Mouse (Mus musculus) midbrain, embryonic 13.5 days (tissue): Measurements from ENCODE around the gene Ppp6r1. TPM values are rescaled to one million over a fixed set of nuclear protein-coding genes. Genes with fewer than 3 reads are reported as not detected.

Experiments used
- ATAC-seq: fragments of 200-750 bp; cut with Nextera tagmentation; 2 replicates; pipeline ENCODE4 v1.8.0; 2017; ENCODE audit warnings: mild to moderate bottlenecking, moderate TSS enrichment, moderate library complexity
- H3K27ac ChIP-seq: fragments of 300-500 bp; sonication (generic); 2 replicates; pipeline ENCODE4 v1.5.1; 2015; ENCODE audit warnings: inconsistent platforms, mild to moderate bottlenecking, moderate library complexity
- H3K27me3 ChIP-seq: fragments of 300-500 bp; sonication (generic); 2 replicates; pipeline ENCODE4 v1.6.1; 2015; ENCODE audit warnings: mild to moderate bottlenecking, inconsistent platforms
- H3K36me3 ChIP-seq: fragments of 300-500 bp; sonication (generic); 2 replicates; pipeline ENCODE4 v1.6.1; 2015; ENCODE audit warnings: mild to moderate bottlenecking, inconsistent platforms
- H3K4me1 ChIP-seq: fragments of 300-500 bp; sonication (generic); replicated peaks from 2 replicates; pipeline ENCODE4 v1.6.1; 2015; ENCODE audit warnings: inconsistent platforms
- H3K4me2 ChIP-seq: fragments of 300-500 bp; sonication (generic); replicated peaks from 2 replicates; pipeline ENCODE4 v1.6.1; 2015; ENCODE audit warnings: moderate library complexity, mild to moderate bottlenecking, inconsistent platforms
- H3K4me3 ChIP-seq: fragments of 300-500 bp; sonication (generic); replicated peaks from 2 replicates; pipeline ENCODE4 v1.5.1; 2015; ENCODE audit warnings: mild to moderate bottlenecking, inconsistent platforms
- H3K9ac ChIP-seq: fragments of 300-500 bp; sonication (generic); replicated peaks from 2 replicates; pipeline ENCODE4 v1.6.1; 2015; ENCODE audit warnings: mild to moderate bottlenecking, inconsistent platforms
- H3K9me3 ChIP-seq: fragments of 300-500 bp; sonication (generic); 2 replicates; pipeline ENCODE4 v1.6.1; 2016; ENCODE audit warnings: mild to moderate bottlenecking, inconsistent platforms
- WGBS: fragments of 180-500 bp; shearing (Covaris S2); methylation state at CpG from one replicate; pipeline ENCODE4 v1.1.7; 2015; 5-methylcytosine and 5-hydroxymethylcytosine counted together
- polyA plus RNA-seq: library from polyadenylated mRNA; unstranded; fragments of >200 nt; fragmentation: Nextera tagmentation; extraction: Ambion mirVana; gene quantifications from 2 replicates; pipeline ENCODE4 v1.2.1, GENCODE M21; 2015

The Ppp6r1 gene
- polyA plus RNA-seq, 1 experiment from 2014 or later, result 11.4 TPM

DNA sequence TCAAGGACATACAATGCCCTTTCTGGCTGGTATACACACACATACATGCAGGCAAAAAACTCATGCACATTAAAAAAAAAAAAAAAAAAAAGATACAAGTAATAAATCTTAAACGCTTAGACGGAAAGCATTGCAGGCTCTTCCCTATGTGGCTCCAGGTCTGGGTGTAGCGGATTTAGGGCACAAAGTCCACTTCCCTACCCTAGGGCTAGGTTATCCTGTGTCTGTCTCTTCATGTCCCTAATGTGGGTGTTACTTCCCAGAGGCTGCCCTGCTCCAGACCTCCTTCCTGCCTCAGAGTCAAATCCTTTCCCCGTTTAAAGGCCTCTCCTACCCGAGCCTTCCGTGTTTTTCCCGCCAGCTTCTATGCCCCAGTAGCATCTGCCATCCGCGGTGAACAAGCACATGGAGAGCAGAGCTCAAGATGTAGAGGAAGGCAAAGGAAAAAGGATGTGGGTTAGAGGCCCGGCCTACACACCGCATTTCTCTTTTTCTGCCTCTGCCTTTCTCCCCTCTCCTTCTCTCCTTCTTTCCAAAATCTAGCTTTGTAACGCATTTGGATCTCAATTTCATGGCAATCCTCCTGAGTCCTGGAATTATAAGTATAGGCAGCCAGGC is 15.4 kb upstream of the Ppp6r1 start:
- WGBS, result 94% methylated on average over 12 of the region's 12 CpGs
- Histone ChIP-seq H3K4me3 (no peak overlapping the region), H3K4me2 (no peak overlapping the region), H3K36me3 (peaks cover 74% of the 10 kb centered on the region), H3K9ac (no peak overlapping the region; the same call in 1 of the 2 replicates), H3K27ac (no peak overlapping the region), H3K9me3 (no peaks in the 10 kb centered on the region), H3K4me1 (no peaks in the 10 kb centered on the region), H3K27me3 (no peaks in the 10 kb centered on the region)
- ATAC-seq, result no peak

GRCm38 (mm10) chr7:4671956-4672355 is 13.1 kb upstream of the Ppp6r1 start:
- peaks cover 82% of the 10 kb centered on the region for H3K36me3 ChIP-seq
- H3K4me1 ChIP-seq, result no peaks in the 10 kb centered on the region
- H3K27ac ChIP-seq, result no peak overlapping the region
- no peak overlapping the region for H3K9ac ChIP-seq
- H3K4me3 ChIP-seq, result no peak overlapping the region
- no peaks in the 10 kb centered on the region for H3K9me3 ChIP-seq
- WGBS, result 79% methylated on average over 4 of the region's 4 CpGs
- no peak overlapping the region for H3K4me2 ChIP-seq
- no peaks in the 10 kb centered on the region for H3K27me3 ChIP-seq
- ATAC-seq, result no peak

GRCm38 (mm10) chr7:4670655-4671255 is 11.9 kb upstream of the Ppp6r1 start:
- Histone ChIP-seq H3K4me1 (no peaks in the 10 kb centered on the region), H3K36me3 (peaks cover 86% of the 10 kb centered on the region), H3K27ac (no peak overlapping the region), H3K9me3 (no peaks in the 10 kb centered on the region), H3K9ac (no peak overlapping the region), H3K27me3 (no peaks in the 10 kb centered on the region), H3K4me3 (no peak overlapping the region), H3K4me2 (no peak overlapping the region)
- no peak for ATAC-seq
- WGBS, result 91% methylated on average over 8 of the region's 8 CpGs

- WGBS, result 97% methylated on average over 9 of the region's 9 CpGs
- H3K9me3 ChIP-seq, result no peaks in the 10 kb centered on the region
- no peak for ATAC-seq
- H3K4me2 ChIP-seq, result no peak overlapping the region
- H3K27me3 ChIP-seq, result no peaks in the 10 kb centered on the region
- H3K36me3 ChIP-seq, result peaks cover 78% of the 10 kb centered on the region
- H3K9ac ChIP-seq, result no peak overlapping the region
- H3K4me3 ChIP-seq, result no peak overlapping the region
- no peak overlapping the region for H3K27ac ChIP-seq
- H3K4me1 ChIP-seq, result no peaks in the 10 kb centered on the region
These were observed 10.3 kb upstream of the Ppp6r1 start for GRCm38 (mm10) chr7:4669156-4669555.

DNA sequence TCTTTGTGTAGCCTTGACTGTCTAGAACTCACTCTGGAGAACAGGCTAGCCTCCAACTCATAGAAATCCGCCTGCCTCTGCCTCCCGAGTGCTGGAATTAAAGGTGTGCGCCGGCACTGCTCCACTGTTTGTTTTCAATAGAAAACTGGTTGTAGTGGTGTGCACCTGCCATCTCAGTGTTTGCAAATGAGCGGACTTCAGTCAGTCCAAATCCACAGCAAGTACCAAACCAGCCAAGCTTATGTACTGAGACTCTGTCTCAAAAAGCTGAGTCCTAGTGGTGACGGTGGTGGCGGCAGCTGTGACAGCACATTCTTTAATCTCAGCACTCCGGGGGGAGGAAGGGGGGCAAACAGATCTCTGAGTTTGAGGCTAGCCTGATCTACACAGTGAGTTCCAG is 9.7 kb upstream of the Ppp6r1 start:
- H3K27me3 ChIP-seq, result no peaks in the 10 kb centered on the region
- WGBS, result 92% methylated on average over 8 of the region's 8 CpGs

DNA sequence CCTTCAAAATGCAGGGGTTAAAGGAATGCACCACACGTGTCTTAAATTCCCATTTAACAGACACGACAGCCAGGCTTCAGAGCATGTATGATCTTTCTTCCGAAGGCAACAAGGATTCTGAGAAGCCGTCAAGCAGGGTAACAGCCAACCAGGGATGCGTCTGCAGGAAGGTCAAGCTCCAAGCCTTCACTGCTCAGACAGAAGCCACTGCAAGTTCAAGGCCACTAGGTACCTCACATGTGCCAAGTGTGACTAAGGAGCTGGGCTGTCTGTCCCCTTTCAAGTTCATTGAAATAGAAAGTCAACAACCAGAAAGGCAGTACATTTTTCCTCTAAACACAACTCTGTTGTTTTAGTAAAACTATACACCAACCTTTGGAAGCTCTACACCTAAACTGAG is 8.1 kb upstream of the Ppp6r1 start:
- WGBS, result 96% methylated on average over 5 of the region's 5 CpGs
- no peaks in the 10 kb centered on the region for H3K4me1 ChIP-seq
- H3K36me3 ChIP-seq, result peaks cover 78% of the 10 kb centered on the region
- no peak overlapping the region for H3K4me3 ChIP-seq
- H3K27ac ChIP-seq, result no peak overlapping the region
- H3K9me3 ChIP-seq, result no peaks in the 10 kb centered on the region
- no peak for ATAC-seq
- no peak overlapping the region for H3K9ac ChIP-seq
- no peak overlapping the region for H3K4me2 ChIP-seq
- no peaks in the 10 kb centered on the region for H3K27me3 ChIP-seq

More for the DNA sequence above, 9.7 kb upstream of the Ppp6r1 start:
- Histone ChIP-seq H3K4me2 (no peak overlapping the region), H3K9ac (no peak overlapping the region), H3K4me1 (no peaks in the 10 kb centered on the region), H3K4me3 (no peak overlapping the region), H3K27ac (no peak overlapping the region), H3K9me3 (no peaks in the 10 kb centered on the region), H3K36me3 (peaks cover 77% of the 10 kb centered on the region)
- no peak for ATAC-seq

DNA sequence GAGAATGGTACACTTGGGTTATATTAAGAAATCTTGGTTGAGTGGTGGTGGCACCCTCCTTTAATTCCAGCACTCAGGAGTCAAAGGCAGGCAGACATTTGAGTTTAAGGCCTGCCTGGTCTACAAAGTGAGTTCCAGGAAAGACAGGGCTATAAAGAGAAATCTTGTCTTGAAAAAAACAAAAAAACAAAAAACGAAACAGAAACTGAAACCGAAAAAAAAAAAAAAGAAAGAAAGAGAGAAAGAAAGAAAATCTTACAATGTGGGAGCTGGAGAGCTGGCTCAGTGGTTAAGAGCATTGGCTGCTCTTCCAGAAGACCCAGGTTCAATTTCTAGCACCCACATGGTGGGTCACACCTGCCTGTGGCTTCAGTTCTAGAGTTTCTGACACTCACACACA is 4.9 kb upstream of the Ppp6r1 start:
- no peak for ATAC-seq
- peaks cover 15% of the 10 kb centered on the region for H3K4me1 ChIP-seq
- no peak overlapping the region for H3K4me3 ChIP-seq
- H3K9ac ChIP-seq, result no peak overlapping the region
- no peak overlapping the region for H3K27ac ChIP-seq
- H3K9me3 ChIP-seq, result no peaks in the 10 kb centered on the region
- H3K27me3 ChIP-seq, result no peaks in the 10 kb centered on the region
- WGBS, result 84% methylated on average over 2 of the region's 2 CpGs
- H3K4me2 ChIP-seq, result no peak overlapping the region
- H3K36me3 ChIP-seq, result peaks cover 50% of the 10 kb centered on the region

DNA sequence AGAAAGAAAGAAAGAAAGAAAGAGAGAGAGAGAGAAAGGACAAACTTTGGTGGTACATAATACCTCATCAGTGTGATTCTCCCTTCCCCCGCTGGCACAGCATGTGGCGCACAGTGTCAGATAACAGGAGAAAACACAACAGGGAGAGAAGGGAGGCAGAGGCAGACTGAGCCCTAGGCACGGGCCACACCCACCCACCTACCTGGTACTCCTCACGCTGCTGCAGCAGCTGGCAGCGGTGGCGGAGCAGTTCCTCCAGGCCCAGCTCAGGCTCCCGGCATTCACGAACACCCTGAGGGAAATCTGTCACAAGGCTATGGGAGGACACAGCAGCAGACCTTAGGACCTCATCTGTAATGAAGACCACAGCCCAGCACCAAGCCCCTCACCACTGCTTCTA is 4.4 kb upstream of the Ppp6r1 start:
- ATAC-seq, result no peak
- Histone ChIP-seq H3K27ac (no peak overlapping the region), H3K4me2 (no peak overlapping the region), H3K9ac (no peak overlapping the region), H3K36me3 (peaks cover 44% of the 10 kb centered on the region), H3K27me3 (no peaks in the 10 kb centered on the region), H3K4me3 (no peak overlapping the region), H3K9me3 (no peaks in the 10 kb centered on the region), H3K4me1 (peaks cover 15% of the 10 kb centered on the region)
- 78% methylated on average over 8 of the region's 8 CpGs for WGBS

DNA sequence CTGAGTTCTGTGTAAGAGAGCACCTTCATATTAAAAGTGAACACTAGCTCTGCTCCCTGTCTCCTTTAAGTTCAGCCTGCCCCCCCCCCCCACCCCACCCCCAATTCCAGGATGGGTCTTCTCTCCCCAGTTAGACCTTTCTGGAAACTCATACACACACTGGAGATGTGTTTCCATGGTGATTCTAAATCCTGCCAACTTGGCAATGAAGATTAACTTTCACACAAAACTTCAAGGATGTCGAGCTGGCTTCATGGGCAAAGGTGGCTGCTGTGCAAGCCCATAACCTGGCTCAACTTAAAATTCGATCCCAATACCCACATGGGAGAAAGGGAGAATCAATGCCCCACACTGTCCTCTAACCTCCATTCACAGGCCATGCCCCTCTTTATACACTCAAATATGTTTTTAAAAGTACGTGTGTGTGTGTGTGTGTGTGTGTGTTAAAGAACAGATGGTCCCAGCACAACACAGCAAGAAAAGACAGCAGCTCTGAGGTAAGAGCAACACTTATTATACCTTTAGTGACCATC is 1.2 kb upstream of the Ppp6r1 start:
- H3K9ac ChIP-seq, result peak overlapping the region; percentile 86
- peak overlapping the region; percentile 98 for H3K4me2 ChIP-seq
- H3K9me3 ChIP-seq, result no peaks in the 10 kb centered on the region
- no peak for ATAC-seq
- peak overlapping the region; percentile 95 for H3K27ac ChIP-seq
- peak overlapping the region; percentile 63 for H3K4me3 ChIP-seq
- no peaks in the 10 kb centered on the region for H3K27me3 ChIP-seq
- H3K4me1 ChIP-seq, result peaks cover 46% of the 10 kb centered on the region
- WGBS, result 50% methylated on average over 3 of the region's 3 CpGs
- H3K36me3 ChIP-seq, result peaks cover 21% of the 10 kb centered on the region

DNA sequence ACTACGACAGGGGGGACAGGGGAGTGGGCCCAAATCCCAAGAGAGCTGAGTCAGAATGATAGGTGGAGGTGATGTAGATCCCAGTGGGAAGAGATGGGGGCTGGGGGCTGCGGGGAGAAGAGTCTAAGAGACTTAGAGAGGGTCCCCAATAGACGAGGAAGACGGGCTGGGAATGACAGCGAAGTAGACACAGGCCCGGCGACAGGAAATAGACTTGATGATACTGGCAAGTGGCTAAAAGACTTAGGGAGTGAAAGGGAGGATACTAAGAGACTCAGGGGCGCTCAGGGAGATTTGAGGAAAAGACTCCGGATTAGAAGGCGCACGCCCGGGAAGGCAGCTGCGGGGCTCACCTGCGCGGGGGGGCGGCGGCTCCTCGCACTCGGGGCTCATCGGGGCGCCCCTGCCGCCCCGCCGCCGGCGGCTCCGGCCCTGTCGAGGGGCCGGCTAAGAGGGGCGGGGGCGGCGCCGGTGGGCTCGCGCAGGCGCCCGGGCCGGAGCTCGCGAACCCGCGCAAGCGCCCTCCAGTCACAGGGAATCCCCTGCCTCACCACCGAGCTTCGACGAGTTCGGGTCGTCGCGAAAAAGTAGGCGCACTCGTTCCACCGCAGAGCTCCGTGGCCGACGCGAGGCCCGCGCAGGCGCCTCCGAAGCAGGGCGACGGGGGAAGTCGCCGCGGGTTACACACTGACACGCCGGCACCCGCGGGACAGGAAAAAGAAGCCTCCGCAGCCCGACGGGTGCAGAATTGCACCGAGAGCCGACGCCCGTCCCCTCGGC is 501 bp downstream of the Ppp6r1 start:
- H3K4me2 ChIP-seq, result peak overlapping the region; percentile 98
- WGBS, result under 1% methylated on average over 70 of the region's 78 CpGs
- peaks cover 12% of the 10 kb centered on the region for H3K36me3 ChIP-seq
- peak overlapping the region; percentile 63 for H3K4me3 ChIP-seq
- H3K9ac ChIP-seq, result peak overlapping the region; percentile 86
- peaks cover 57% of the 10 kb centered on the region for H3K4me1 ChIP-seq
- H3K9me3 ChIP-seq, result no peaks in the 10 kb centered on the region
- peak overlapping the region; percentile 95 for H3K27ac ChIP-seq
- H3K27me3 ChIP-seq, result no peaks in the 10 kb centered on the region
- ATAC-seq, result peak; percentile 79

DNA sequence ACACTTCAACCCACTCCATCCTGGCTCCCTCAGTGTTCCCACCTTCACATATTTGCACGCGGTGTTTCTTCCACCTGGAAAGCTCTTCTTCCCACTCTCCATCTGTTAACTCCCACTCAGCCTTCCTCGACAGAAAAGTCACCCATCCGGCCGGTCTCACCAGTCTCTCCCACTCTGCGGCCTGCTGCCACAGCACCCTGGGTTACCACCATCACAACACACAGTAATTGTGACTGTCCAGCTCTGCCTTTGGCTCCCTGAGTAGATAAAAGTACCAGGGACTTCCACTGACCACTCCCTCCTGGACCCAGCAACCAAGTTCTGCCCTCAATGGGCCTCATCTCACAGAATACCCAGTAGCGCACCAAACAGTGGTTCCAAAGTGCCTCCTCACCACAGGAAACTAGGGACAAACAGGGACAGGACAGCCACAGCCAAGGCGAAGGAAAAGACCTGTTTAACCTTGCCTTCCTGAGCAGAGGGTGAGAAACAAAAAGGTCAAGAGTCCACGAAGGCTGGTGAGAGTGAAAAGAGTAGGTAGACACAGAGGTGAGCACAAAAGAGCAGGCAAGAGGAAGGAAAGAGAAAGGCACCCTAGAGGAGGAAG is 1.2 kb downstream of the Ppp6r1 start:
- Histone ChIP-seq H3K27ac (peak overlapping the region; percentile 95; the same call in 1 of the 2 replicates), H3K4me2 (peak overlapping the region; percentile 98), H3K4me3 (peak overlapping the region; percentile 63), H3K27me3 (no peaks in the 10 kb centered on the region), H3K9me3 (no peaks in the 10 kb centered on the region), H3K9ac (peak overlapping the region; percentile 86), H3K4me1 (peaks cover 59% of the 10 kb centered on the region), H3K36me3 (peaks cover 13% of the 10 kb centered on the region)
- no peak for ATAC-seq
- WGBS, result 66% methylated on average over 9 of the region's 9 CpGs

DNA sequence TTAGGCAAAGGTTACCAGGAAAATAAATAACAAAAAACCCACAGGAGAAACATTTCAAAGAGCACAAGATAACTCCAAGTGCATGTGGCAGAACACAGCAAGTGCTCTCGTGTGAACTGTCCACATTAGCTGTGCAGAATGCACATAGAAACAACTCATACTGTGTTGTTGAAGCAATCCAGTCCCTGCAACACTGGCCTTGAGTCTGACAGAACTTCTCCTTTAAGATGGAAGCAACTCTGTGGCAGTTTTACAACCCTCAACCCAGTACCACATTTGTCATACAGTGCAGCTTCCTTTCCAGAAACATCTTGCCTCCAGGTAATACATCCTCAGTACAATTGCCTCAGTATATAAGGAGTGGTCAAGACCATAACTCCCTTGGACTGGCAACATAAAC is 2.0 kb downstream of the Ppp6r1 start:
- Histone ChIP-seq H3K4me1 (peaks cover 61% of the 10 kb centered on the region), H3K9ac (peak overlapping the region; percentile 86)

More for the DNA sequence above, 2.0 kb downstream of the Ppp6r1 start:
- peak overlapping the region; percentile 98 for H3K4me2 ChIP-seq
- no peaks in the 10 kb centered on the region for H3K9me3 ChIP-seq
- no peaks in the 10 kb centered on the region for H3K27me3 ChIP-seq
- H3K27ac ChIP-seq, result no peak overlapping the region
- ATAC-seq, result no peak
- 63% methylated on average over 1 of the region's 1 CpGs for WGBS
- H3K36me3 ChIP-seq, result peaks cover 12% of the 10 kb centered on the region
- peak overlapping the region; percentile 63 for H3K4me3 ChIP-seq
